Mouse (Mus musculus) embryonic facial prominence, embryonic 12.5 days (tissue): Measurements from ENCODE around the gene Tcte2. TPM values are rescaled to one million over a fixed set of nuclear protein-coding genes. Genes with fewer than 3 reads are reported as not detected.

Experiments
- ATAC-seq: fragments of 200-750 bp; cut with Nextera tagmentation; 2 replicates; pipeline ENCODE4 v1.8.0; 2017; ENCODE audit not compliant: insufficient number of reproducible peaks, insufficient read depth, low FRiP score, low TSS enrichment
- H3K27ac ChIP-seq: fragments of 300-500 bp; sonication (generic); 2 replicates; pipeline ENCODE4 v1.5.1; 2016; ENCODE audit warnings: mild to moderate bottlenecking
- H3K27me3 ChIP-seq: fragments of 300-500 bp; sonication (generic); 2 replicates; pipeline ENCODE4 v1.6.1; 2016; ENCODE audit warnings: mild to moderate bottlenecking, moderate library complexity
- H3K36me3 ChIP-seq: fragments of 300-500 bp; sonication (generic); 2 replicates; pipeline ENCODE4 v1.6.1; 2016; ENCODE audit warnings: mild to moderate bottlenecking
- H3K4me1 ChIP-seq: fragments of 300-500 bp; sonication (generic); 2 replicates; pipeline ENCODE4 v1.6.1; 2016
- H3K4me2 ChIP-seq: fragments of 300-500 bp; sonication (generic); replicated peaks from 2 replicates; pipeline ENCODE4 v1.6.1; 2016; ENCODE audit warnings: mild to moderate bottlenecking, moderate library complexity
- H3K4me3 ChIP-seq: fragments of 300-500 bp; sonication (generic); 2 replicates; pipeline ENCODE4 v1.5.1; 2016; ENCODE audit warnings: mild to moderate bottlenecking
- H3K9ac ChIP-seq: fragments of 300-500 bp; sonication (generic); 2 replicates; pipeline ENCODE4 v1.6.1; 2016; ENCODE audit warnings: mild to moderate bottlenecking, moderate library complexity
- H3K9me3 ChIP-seq: fragments of 300-500 bp; sonication (generic); 2 replicates; pipeline ENCODE4 v1.6.1; 2016; ENCODE audit warnings: mild to moderate bottlenecking, moderate library complexity
- WGBS: fragments of 180-500 bp; shearing (Covaris S2); methylation state at CpG from one replicate; pipeline ENCODE4 v1.1.7; 2016; 5-methylcytosine and 5-hydroxymethylcytosine counted together
- polyA plus RNA-seq: library from polyadenylated mRNA; unstranded; fragments of >200 nt; fragmentation: Nextera tagmentation; extraction: Ambion mirVana; gene quantifications from 2 replicates; pipeline ENCODE4 v1.2.1, GENCODE M21; 2016

Tcte2 gene
- polyA plus RNA-seq, 1 experiment from 2014 or later: 7.1 TPM

- Histone ChIP-seq H3K9me3 (no peaks in the 10 kb centered on the region), H3K36me3 (no peaks in the 10 kb centered on the region), H3K9ac (no peak overlapping the region), H3K27ac (no peak overlapping the region), H3K27me3 (no peaks in the 10 kb centered on the region), H3K4me3 (no peak overlapping the region), H3K4me1 (peaks cover 20% of the 10 kb centered on the region), H3K4me2 (no peak overlapping the region)
- ATAC-seq: no peak
- 56% methylated on average over 4 of the region's 4 CpGs for WGBS
Observed at GRCm38 (mm10) chr17:13744824-13745223, 16.8 kb downstream of the Tcte2 start.

GRCm38 (mm10) chr17:13744219-13744618 is 17.4 kb downstream of the Tcte2 start:
- H3K4me2 ChIP-seq: no peak overlapping the region
- no peak for ATAC-seq

GRCm38 (mm10) chr17:13743709-13744079 is 17.9 kb downstream of the Tcte2 start:
- H3K9ac ChIP-seq: no peak overlapping the region
- no peaks in the 10 kb centered on the region for H3K36me3 ChIP-seq
- no peak for ATAC-seq
- no peaks in the 10 kb centered on the region for H3K9me3 ChIP-seq
- H3K27ac ChIP-seq: no peak overlapping the region
- no peaks in the 10 kb centered on the region for H3K27me3 ChIP-seq
- H3K4me3 ChIP-seq: no peak overlapping the region
- H3K4me2 ChIP-seq: no peak overlapping the region
- WGBS: 48% methylated on average over 5 of the region's 5 CpGs
- peaks cover 20% of the 10 kb centered on the region for H3K4me1 ChIP-seq

More at GRCm38 (mm10) chr17:13744219-13744618, 17.4 kb downstream of the Tcte2 start:
- H3K4me3 ChIP-seq: no peak overlapping the region
- H3K27ac ChIP-seq: no peak overlapping the region
- H3K27me3 ChIP-seq: no peaks in the 10 kb centered on the region
- H3K4me1 ChIP-seq: peaks cover 20% of the 10 kb centered on the region
- H3K36me3 ChIP-seq: no peaks in the 10 kb centered on the region
- 88% methylated on average over 6 of the region's 6 CpGs for WGBS
- no peak overlapping the region for H3K9ac ChIP-seq
- no peaks in the 10 kb centered on the region for H3K9me3 ChIP-seq

GRCm38 (mm10) chr17:13742941-13743708 is 18.5 kb downstream of the Tcte2 start:
- ATAC-seq: no peak; the same call in 1 of the 2 replicates
- Histone ChIP-seq H3K4me1 (peaks cover 22% of the 10 kb centered on the region), H3K4me3 (no peak overlapping the region), H3K27me3 (no peaks in the 10 kb centered on the region), H3K9me3 (no peaks in the 10 kb centered on the region), H3K36me3 (no peaks in the 10 kb centered on the region), H3K27ac (no peak overlapping the region), H3K9ac (no peak overlapping the region), H3K4me2 (no peak overlapping the region)
- 54% methylated on average over 7 of the region's 7 CpGs for WGBS

- Histone ChIP-seq H3K4me2 (no peak overlapping the region), H3K36me3 (no peaks in the 10 kb centered on the region), H3K4me1 (peaks cover 23% of the 10 kb centered on the region), H3K27ac (no peak overlapping the region), H3K4me3 (no peak overlapping the region), H3K9ac (no peak overlapping the region), H3K9me3 (no peaks in the 10 kb centered on the region), H3K27me3 (no peaks in the 10 kb centered on the region)
- WGBS: 32% methylated on average over 2 of the region's 2 CpGs
- ATAC-seq: no peak
Observed at GRCm38 (mm10) chr17:13742334-13742733, 19.3 kb downstream of the Tcte2 start.

GRCm38 (mm10) chr17:13741611-13742010 is 20.0 kb downstream of the Tcte2 start:
- H3K36me3 ChIP-seq: no peaks in the 10 kb centered on the region
- 79% methylated on average over 7 of the region's 7 CpGs for WGBS
- H3K9me3 ChIP-seq: no peaks in the 10 kb centered on the region
- peaks cover 23% of the 10 kb centered on the region for H3K4me1 ChIP-seq
- no peaks in the 10 kb centered on the region for H3K27me3 ChIP-seq
- H3K4me3 ChIP-seq: no peak overlapping the region
- no peak overlapping the region for H3K27ac ChIP-seq
- ATAC-seq: no peak
- H3K4me2 ChIP-seq: no peak overlapping the region
- no peak overlapping the region for H3K9ac ChIP-seq

- Histone ChIP-seq H3K9me3 (no peaks in the 10 kb centered on the region), H3K36me3 (no peaks in the 10 kb centered on the region), H3K9ac (no peak overlapping the region), H3K27ac (no peak overlapping the region), H3K4me1 (peaks cover 23% of the 10 kb centered on the region), H3K27me3 (no peaks in the 10 kb centered on the region), H3K4me3 (no peak overlapping the region), H3K4me2 (no peak overlapping the region)
- no peak for ATAC-seq
- WGBS: 26% methylated on average over 2 of the region's 2 CpGs
Observed at GRCm38 (mm10) chr17:13740796-13741195, 20.8 kb downstream of the Tcte2 start.

GRCm38 (mm10) chr17:13739981-13740380 is 21.6 kb downstream of the Tcte2 start:
- H3K9ac ChIP-seq: no peak overlapping the region
- H3K27me3 ChIP-seq: no peaks in the 10 kb centered on the region
- H3K9me3 ChIP-seq: no peaks in the 10 kb centered on the region
- 77% methylated on average over 5 of the region's 5 CpGs for WGBS
- ATAC-seq: no peak
- peaks cover 18% of the 10 kb centered on the region for H3K4me1 ChIP-seq
- no peak overlapping the region for H3K4me3 ChIP-seq
- no peak overlapping the region for H3K4me2 ChIP-seq
- no peaks in the 10 kb centered on the region for H3K36me3 ChIP-seq
- no peak overlapping the region for H3K27ac ChIP-seq

GRCm38 (mm10) chr17:13738916-13739315 is 22.7 kb downstream of the Tcte2 start:
- Histone ChIP-seq H3K4me2 (no peak overlapping the region), H3K27me3 (no peaks in the 10 kb centered on the region), H3K9me3 (no peaks in the 10 kb centered on the region), H3K4me1 (peaks cover 15% of the 10 kb centered on the region), H3K4me3 (no peak overlapping the region), H3K36me3 (no peaks in the 10 kb centered on the region), H3K9ac (no peak overlapping the region), H3K27ac (no peak overlapping the region)
- no peak for ATAC-seq
- WGBS: 91% methylated on average over 2 of the region's 2 CpGs

GRCm38 (mm10) chr17:13738121-13738776 is 23.4 kb downstream of the Tcte2 start:
- no peak overlapping the region for H3K4me2 ChIP-seq
- H3K4me1 ChIP-seq: peaks cover 9% of the 10 kb centered on the region
- H3K27me3 ChIP-seq: no peaks in the 10 kb centered on the region
- 60% methylated on average over 7 of the region's 7 CpGs for WGBS
- H3K4me3 ChIP-seq: no peak overlapping the region
- H3K9ac ChIP-seq: no peak overlapping the region
- H3K27ac ChIP-seq: 0 out of 2 replicates have a peak overlapping the region, but pooled peaks have one; percentile 17
- H3K36me3 ChIP-seq: no peaks in the 10 kb centered on the region
- H3K9me3 ChIP-seq: no peaks in the 10 kb centered on the region
- ATAC-seq: no peak

- Histone ChIP-seq H3K4me2 (no peak overlapping the region), H3K9me3 (no peaks in the 10 kb centered on the region), H3K27me3 (no peaks in the 10 kb centered on the region), H3K4me3 (no peak overlapping the region), H3K27ac (no peak overlapping the region), H3K4me1 (peaks cover 6% of the 10 kb centered on the region), H3K36me3 (no peaks in the 10 kb centered on the region), H3K9ac (no peak overlapping the region)
- no peak for ATAC-seq
- WGBS: 74% methylated on average over 6 of the region's 6 CpGs
Observed at GRCm38 (mm10) chr17:13737336-13737735, 24.3 kb downstream of the Tcte2 start.

GRCm38 (mm10) chr17:13735803-13736282 is 25.8 kb downstream of the Tcte2 start:
- no peak overlapping the region for H3K27ac ChIP-seq
- H3K4me2 ChIP-seq: no peak overlapping the region
- no peak overlapping the region for H3K4me3 ChIP-seq
- no peaks in the 10 kb centered on the region for H3K36me3 ChIP-seq
- no peak overlapping the region for H3K9ac ChIP-seq
- H3K4me1 ChIP-seq: peaks cover 3% of the 10 kb centered on the region; the same call in 1 of the 2 replicates
- ATAC-seq: no peak
- no peaks in the 10 kb centered on the region for H3K9me3 ChIP-seq
- H3K27me3 ChIP-seq: no peaks in the 10 kb centered on the region
- 80% methylated on average over 8 of the region's 8 CpGs for WGBS
